Mouse (Mus musculus): ENCODE results near the gene D630036H23Rik. TPM values are rescaled to one million over a fixed set of nuclear protein-coding genes. Genes with fewer than 3 reads are reported as not detected.

D630036H23Rik gene
- polyA plus RNA-seq, 1 experiment = 1.6 TPM

GRCm38 (mm10) chr12:36373237-36373998, 8.6 kb downstream of the D630036H23Rik start:
- WGBS = 42% methylated on average over 4 of the region's 4 CpGs
- Histone ChIP-seq H3K4me3 (replicated peaks; ENCODE audit: extremely low read depth, low read depth, low read length) (no peak overlapping the region), H3K4me1 (ENCODE audit: control insufficient read depth, insufficient read depth, low read length) (no peaks in the 10 kb centered on the region)
- no peak for DNase-seq
- TF ChIP-seq POLR2A (IDR thresholded peaks at IDR 0.05; ENCODE audit: borderline replicate concordance, extremely low read depth, low read depth, low read length) (no peak), CTCF (IDR thresholded peaks at IDR 0.05; ENCODE audit: insufficient read depth, low read length) (peak; percentile 54)

- DNase-seq = no peak
- 81% methylated on average over 4 of the region's 4 CpGs for WGBS
- no peak overlapping the region for H3K4me3 ChIP-seq (replicated peaks; ENCODE audit: extremely low read depth, low read depth, low read length)
- no peak for TF ChIP-seq POLR2A (IDR thresholded peaks at IDR 0.05; ENCODE audit: borderline replicate concordance, extremely low read depth, low read depth, low read length)
- TF ChIP-seq CTCF (IDR thresholded peaks at IDR 0.05; ENCODE audit: insufficient read depth, low read length) = no peak
- H3K4me1 ChIP-seq (ENCODE audit: control insufficient read depth, insufficient read depth, low read length) = no peaks in the 10 kb centered on the region
Measured at GRCm38 (mm10) chr12:36364013-36364412, 18.0 kb downstream of the D630036H23Rik start.

GRCm38 (mm10) chr12:36360693-36361092, 21.3 kb downstream of the D630036H23Rik start:
- Histone ChIP-seq H3K4me1 (ENCODE audit: control insufficient read depth, insufficient read depth, low read length) (no peaks in the 10 kb centered on the region), H3K4me3 (replicated peaks; ENCODE audit: extremely low read depth, low read depth, low read length) (no peak overlapping the region)
- TF ChIP-seq POLR2A (IDR thresholded peaks at IDR 0.05; ENCODE audit: borderline replicate concordance, extremely low read depth, low read depth, low read length) = no peak
- no peak for TF ChIP-seq CTCF (IDR thresholded peaks at IDR 0.05; ENCODE audit: insufficient read depth, low read length)
- no peak for DNase-seq
- 89% methylated on average over 5 of the region's 5 CpGs for WGBS

- H3K4me3 ChIP-seq (replicated peaks; ENCODE audit: extremely low read depth, low read depth, low read length) = no peak overlapping the region
- no peaks in the 10 kb centered on the region for H3K4me1 ChIP-seq (ENCODE audit: control insufficient read depth, insufficient read depth, low read length)
- WGBS = 85% methylated on average over 3 of the region's 3 CpGs
- no peak for DNase-seq
- no peak for TF ChIP-seq POLR2A (IDR thresholded peaks at IDR 0.05; ENCODE audit: borderline replicate concordance, extremely low read depth, low read depth, low read length)
- no peak for TF ChIP-seq CTCF (IDR thresholded peaks at IDR 0.05; ENCODE audit: insufficient read depth, low read length)
Measured at GRCm38 (mm10) chr12:36360064-36360463, 21.9 kb downstream of the D630036H23Rik start.

- no peak for DNase-seq
- H3K4me3 ChIP-seq (replicated peaks; ENCODE audit: extremely low read depth, low read depth, low read length) = no peak overlapping the region
- 67% methylated on average over 4 of the region's 4 CpGs for WGBS
- no peaks in the 10 kb centered on the region for H3K4me1 ChIP-seq (ENCODE audit: control insufficient read depth, insufficient read depth, low read length)
- TF ChIP-seq POLR2A (IDR thresholded peaks at IDR 0.05; ENCODE audit: borderline replicate concordance, extremely low read depth, low read depth, low read length) (no peak), CTCF (IDR thresholded peaks at IDR 0.05; ENCODE audit: insufficient read depth, low read length) (no peak)
Measured at GRCm38 (mm10) chr12:36344131-36344530, 37.9 kb downstream of the D630036H23Rik start.

- 39% methylated on average over 9 of the region's 9 CpGs for WGBS
- no peak for DNase-seq
- H3K4me3 ChIP-seq (replicated peaks; ENCODE audit: extremely low read depth, low read depth, low read length) = no peak overlapping the region
- TF ChIP-seq POLR2A (IDR thresholded peaks at IDR 0.05; ENCODE audit: borderline replicate concordance, extremely low read depth, low read depth, low read length) (no peak), CTCF (IDR thresholded peaks at IDR 0.05; ENCODE audit: insufficient read depth, low read length) (no peak)
- H3K4me1 ChIP-seq (ENCODE audit: control insufficient read depth, insufficient read depth, low read length) = no peaks in the 10 kb centered on the region
Measured at GRCm38 (mm10) chr12:36333837-36334281, 48.1 kb downstream of the D630036H23Rik start.

GRCm38 (mm10) chr12:36332676-36333075, 49.3 kb downstream of the D630036H23Rik start:
- DNase-seq = no peak
- no peak for TF ChIP-seq POLR2A (IDR thresholded peaks at IDR 0.05; ENCODE audit: borderline replicate concordance, extremely low read depth, low read depth, low read length)
- TF ChIP-seq CTCF (IDR thresholded peaks at IDR 0.05; ENCODE audit: insufficient read depth, low read length) = no peak
- 92% methylated on average over 1 of the region's 1 CpGs for WGBS
- H3K4me1 ChIP-seq (ENCODE audit: control insufficient read depth, insufficient read depth, low read length) = no peaks in the 10 kb centered on the region
- H3K4me3 ChIP-seq (replicated peaks; ENCODE audit: extremely low read depth, low read depth, low read length) = no peak overlapping the region

Other genes with a start within 250 kb of the D630036H23Rik start
- 6.0 and 9.3 TPM in 2 replicates for gene Ankmy2, start 225.1 kb downstream of the D630036H23Rik start, polyA plus RNA-seq (2012; rRNA removed)
- 5.5 and 11.1 TPM in 2 replicates for gene Bzw2, start 224.1 kb downstream of the D630036H23Rik start, polyA plus RNA-seq (2012; rRNA removed)
- gene Lrrc72, start 128.8 kb downstream of the D630036H23Rik start, polyA plus RNA-seq (2012; rRNA removed) = not detected in 2 replicates
- 0.06 and 0.71 TPM in 2 replicates for gene Sostdc1, start 68.0 kb downstream of the D630036H23Rik start, polyA plus RNA-seq (2012; rRNA removed)
- 1.8 TPM in 2 replicates for gene Ispd, start 731 bp downstream of the D630036H23Rik start, polyA plus RNA-seq (2012; rRNA removed)